Mouse (Mus musculus) lung, embryonic 15.5 days (tissue): ENCODE measurements around the gene Rbm4b. TPM values are rescaled to one million over a fixed set of nuclear protein-coding genes. Genes with fewer than 3 reads are reported as not detected.

Experiments
- ATAC-seq: fragments of 200-750 bp; cut with Nextera tagmentation; 2 replicates; pipeline ENCODE4 v1.8.0; 2017; ENCODE audit warnings: moderate number of reproducible peaks, borderline replicate concordance; ENCODE audit not compliant: low FRiP score, low TSS enrichment; ENCODE audit errors: extremely low read depth
- H3K27ac ChIP-seq: fragments of 300-500 bp; sonication (generic); 2 replicates; pipeline ENCODE4 v1.5.1; 2015; ENCODE audit warnings: moderate library complexity, mild to moderate bottlenecking, inconsistent platforms
- H3K27me3 ChIP-seq: fragments of 300-500 bp; sonication (generic); 2 replicates; pipeline ENCODE4 v1.6.1; 2015; ENCODE audit warnings: inconsistent platforms
- H3K36me3 ChIP-seq: fragments of 300-500 bp; sonication (generic); 2 replicates; pipeline ENCODE4 v1.6.1; 2015; ENCODE audit warnings: inconsistent platforms
- H3K4me1 ChIP-seq: fragments of 300-500 bp; sonication (generic); 2 replicates; pipeline ENCODE4 v1.6.1; 2015; ENCODE audit warnings: inconsistent platforms
- H3K4me2 ChIP-seq: fragments of 300-500 bp; sonication (generic); 2 replicates; pipeline ENCODE4 v1.6.1; 2015; ENCODE audit warnings: inconsistent platforms, mild to moderate bottlenecking, moderate library complexity
- H3K4me3 ChIP-seq: fragments of 300-500 bp; sonication (generic); 2 replicates; pipeline ENCODE4 v1.5.1; 2015; ENCODE audit warnings: mild to moderate bottlenecking, inconsistent platforms
- H3K9ac ChIP-seq: fragments of 300-500 bp; sonication (generic); 2 replicates; pipeline ENCODE4 v1.6.1; 2015; ENCODE audit warnings: inconsistent platforms
- H3K9me3 ChIP-seq: fragments of 300-500 bp; sonication (generic); 2 replicates; pipeline ENCODE4 v1.6.1; 2016; ENCODE audit warnings: inconsistent platforms
- WGBS: fragments of 180-500 bp; shearing (Covaris S2); methylation state at CpG from one replicate; pipeline ENCODE4 v1.1.7; 2015; 5-methylcytosine and 5-hydroxymethylcytosine counted together
- polyA plus RNA-seq: library from polyadenylated mRNA; unstranded; fragments of >200 nt; fragmentation: Nextera tagmentation; extraction: Ambion mirVana; gene quantifications from 2 replicates; pipeline ENCODE4 v1.2.1, GENCODE M21; 2015

Gene Rbm4b
- polyA plus RNA-seq, 1 experiment from 2014 or later: 62.7 TPM

- no peak overlapping the region for H3K9ac ChIP-seq
- H3K4me2 ChIP-seq: no peak overlapping the region
- ATAC-seq: no peak
- H3K4me1 ChIP-seq: peaks cover 16% of the 10 kb centered on the region
- 91% methylated on average over 2 of the region's 2 CpGs for WGBS
- no peak overlapping the region for H3K27ac ChIP-seq
- H3K9me3 ChIP-seq: no peaks in the 10 kb centered on the region
- H3K36me3 ChIP-seq: peaks cover 85% of the 10 kb centered on the region
- H3K4me3 ChIP-seq: no peak overlapping the region
- no peaks in the 10 kb centered on the region for H3K27me3 ChIP-seq
Observed at GRCm38 (mm10) chr19:4786313-4786712, 30.0 kb downstream of the Rbm4b start.

DNA sequence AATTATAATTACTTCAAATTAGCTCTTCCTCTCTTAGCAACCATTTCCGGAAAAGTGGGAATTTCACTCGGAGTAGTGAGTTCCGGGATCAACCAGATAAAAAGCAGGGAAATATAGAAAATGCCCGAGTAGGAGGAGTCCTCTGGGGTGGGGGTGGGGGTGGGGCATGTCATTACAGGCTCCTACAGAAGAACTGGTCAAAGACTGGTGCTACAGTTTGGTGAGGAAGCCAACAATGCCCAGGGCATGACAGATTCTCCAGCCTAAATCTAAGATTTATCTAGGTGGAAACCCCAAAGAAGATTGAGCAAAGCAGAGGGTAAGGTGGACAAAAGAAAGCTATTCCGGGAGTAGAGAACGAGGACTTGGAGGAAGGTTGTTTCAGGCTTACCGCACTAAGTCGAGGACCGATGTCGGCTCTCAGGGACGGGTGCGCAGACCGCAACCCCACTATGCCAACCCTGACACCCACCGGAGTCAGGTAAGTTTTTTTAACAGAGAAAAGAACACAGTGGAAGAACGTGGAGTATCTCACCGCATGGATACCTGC is 37.1 kb downstream of the Rbm4b start:
- Histone ChIP-seq H3K27ac (peak overlapping the region; percentile 81), H3K4me2 (peak overlapping the region; percentile 74), H3K9me3 (no peaks in the 10 kb centered on the region), H3K4me1 (peaks cover 37% of the 10 kb centered on the region), H3K9ac (peak overlapping the region; percentile 71), H3K36me3 (peaks cover 41% of the 10 kb centered on the region), H3K4me3 (peak overlapping the region; percentile 71), H3K27me3 (no peaks in the 10 kb centered on the region)
- ATAC-seq: peak; percentile 35; the same call in 1 of the 2 replicates
- under 1% methylated on average over 16 of the region's 16 CpGs for WGBS

- WGBS: under 1% methylated on average over 31 of the region's 31 CpGs
- Histone ChIP-seq H3K27me3 (no peaks in the 10 kb centered on the region), H3K4me2 (peak within 1 kb of the TSS; percentile 74), H3K9me3 (no peaks in the 10 kb centered on the region), H3K4me3 (peak within 1 kb of the TSS; percentile 71), H3K27ac (peak within 1 kb of the TSS; percentile 81), H3K36me3 (peaks cover 42% of the 10 kb centered on the region), H3K4me1 (peaks cover 37% of the 10 kb centered on the region), H3K9ac (peak within 1 kb of the TSS; percentile 71)
- peak; percentile 98 for ATAC-seq
Observed at GRCm38 (mm10) chr19:4793831-4794422, 37.6 kb downstream of the Rbm4b start, which contains the start of gene Rbm4. Gene Rbm4, minus strand, starts transcription at chr19:4793901.

DNA sequence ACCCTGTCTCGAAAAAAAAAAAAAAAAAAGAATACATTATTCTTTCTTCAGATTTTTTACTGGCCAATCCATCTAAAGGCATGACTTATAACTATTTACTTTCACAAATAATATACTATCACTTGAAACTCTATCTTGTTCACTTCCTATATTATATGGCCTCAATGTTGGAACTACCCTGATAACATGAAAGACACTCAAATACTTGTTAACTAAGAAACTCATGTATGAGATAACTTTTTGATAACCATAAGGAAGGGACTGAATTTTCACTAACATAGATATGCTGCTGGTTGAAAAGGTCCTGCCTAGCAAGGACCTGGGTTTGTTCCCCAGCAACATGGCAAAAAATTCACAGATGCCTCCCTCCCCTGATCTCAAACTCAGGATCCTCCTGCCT is 39.6 kb downstream of the Rbm4b start:
- Histone ChIP-seq H3K27me3 (no peaks in the 10 kb centered on the region), H3K36me3 (peaks cover 48% of the 10 kb centered on the region), H3K9me3 (no peaks in the 10 kb centered on the region), H3K4me2 (no peak overlapping the region), H3K27ac (no peak overlapping the region), H3K4me3 (no peak overlapping the region), H3K4me1 (peaks cover 25% of the 10 kb centered on the region), H3K9ac (no peak overlapping the region)
- no peak for ATAC-seq
- 63% methylated on average over 1 of the region's 1 CpGs for WGBS

DNA sequence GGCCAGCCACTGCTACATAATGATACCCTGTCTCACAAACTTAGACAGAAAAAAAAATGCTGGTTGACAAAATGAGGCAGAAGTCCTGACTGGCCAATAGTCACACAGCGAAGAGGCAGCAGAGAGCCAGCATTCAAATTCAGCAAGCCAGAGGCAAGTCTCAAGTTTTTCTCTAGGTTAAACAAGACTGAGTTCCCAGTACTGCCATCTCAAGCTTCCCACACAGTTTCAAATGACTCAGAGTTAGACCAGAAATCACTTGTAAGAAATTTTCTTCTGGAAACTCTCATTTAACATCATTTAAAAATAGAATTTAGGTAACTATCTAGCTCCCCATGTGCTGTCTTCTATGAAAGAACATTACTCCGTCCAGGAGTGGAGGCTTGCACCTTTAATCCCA is 41.5 kb downstream of the Rbm4b start:
- Histone ChIP-seq H3K4me2 (no peak overlapping the region), H3K27me3 (no peaks in the 10 kb centered on the region), H3K36me3 (peaks cover 55% of the 10 kb centered on the region), H3K9ac (no peak overlapping the region), H3K9me3 (no peaks in the 10 kb centered on the region), H3K27ac (no peak overlapping the region), H3K4me1 (peaks cover 12% of the 10 kb centered on the region), H3K4me3 (no peak overlapping the region)
- WGBS: 97% methylated on average over 2 of the region's 2 CpGs
- no peak for ATAC-seq

- 94% methylated on average over 5 of the region's 5 CpGs for WGBS
- H3K27me3 ChIP-seq: no peaks in the 10 kb centered on the region
- peaks cover 12% of the 10 kb centered on the region for H3K4me1 ChIP-seq
- H3K27ac ChIP-seq: no peak overlapping the region
- no peak overlapping the region for H3K4me3 ChIP-seq
- no peak overlapping the region for H3K9ac ChIP-seq
- peaks cover 61% of the 10 kb centered on the region for H3K36me3 ChIP-seq
- ATAC-seq: no peak
- no peak overlapping the region for H3K4me2 ChIP-seq
- H3K9me3 ChIP-seq: no peaks in the 10 kb centered on the region
Observed at GRCm38 (mm10) chr19:4799083-4799482, 42.8 kb downstream of the Rbm4b start.

- 93% methylated on average over 6 of the region's 7 CpGs for WGBS
- H3K4me1 ChIP-seq: 0 out of 2 replicates have a peak, but pooled peaks cover 4% of the 10 kb centered on the region
- 0 out of 2 replicates have a peak, but pooled peaks have one; percentile 42 for ATAC-seq
Observed at GRCm38 (mm10) chr19:4802691-4803091, 46.4 kb downstream of the Rbm4b start.

DNA sequence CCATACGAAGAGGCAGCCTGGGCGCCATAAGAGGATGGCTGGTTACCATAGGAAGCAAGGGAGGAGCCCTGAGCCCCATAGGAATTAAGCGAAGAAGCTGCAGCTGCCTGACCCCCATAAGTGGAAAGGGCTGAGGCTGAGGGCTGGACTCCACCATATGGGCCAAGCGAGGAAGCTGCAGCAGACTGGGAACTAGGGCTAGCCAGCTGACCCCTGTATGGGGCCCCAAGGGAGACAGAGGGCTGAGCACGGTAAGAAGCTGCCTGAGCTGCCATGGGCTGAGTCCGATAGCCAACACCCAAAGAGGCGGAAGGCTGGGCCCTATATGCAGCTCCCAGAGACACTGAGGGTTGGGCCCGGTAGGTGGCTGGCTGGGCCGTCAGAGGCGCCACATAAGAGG is 47.0 kb downstream of the Rbm4b start:
- H3K4me2 ChIP-seq: no peak overlapping the region
- no peak overlapping the region for H3K4me3 ChIP-seq
- H3K27me3 ChIP-seq: no peaks in the 10 kb centered on the region
- H3K27ac ChIP-seq: no peak overlapping the region
- no peak overlapping the region for H3K9ac ChIP-seq
- 0 out of 2 replicates have a peak, but pooled peaks have one; percentile 11 for ATAC-seq
- no peaks in the 10 kb centered on the region for H3K9me3 ChIP-seq
- WGBS: 82% methylated on average over 10 of the region's 10 CpGs
- 0 out of 2 replicates have a peak, but pooled peaks cover 4% of the 10 kb centered on the region for H3K4me1 ChIP-seq
- peaks cover 51% of the 10 kb centered on the region for H3K36me3 ChIP-seq

More at GRCm38 (mm10) chr19:4802691-4803091, 46.4 kb downstream of the Rbm4b start:
- H3K36me3 ChIP-seq: peaks cover 55% of the 10 kb centered on the region
- no peaks in the 10 kb centered on the region for H3K9me3 ChIP-seq
- H3K4me2 ChIP-seq: no peak overlapping the region
- no peak overlapping the region for H3K27ac ChIP-seq
- no peaks in the 10 kb centered on the region for H3K27me3 ChIP-seq
- no peak overlapping the region for H3K9ac ChIP-seq
- H3K4me3 ChIP-seq: no peak overlapping the region

DNA sequence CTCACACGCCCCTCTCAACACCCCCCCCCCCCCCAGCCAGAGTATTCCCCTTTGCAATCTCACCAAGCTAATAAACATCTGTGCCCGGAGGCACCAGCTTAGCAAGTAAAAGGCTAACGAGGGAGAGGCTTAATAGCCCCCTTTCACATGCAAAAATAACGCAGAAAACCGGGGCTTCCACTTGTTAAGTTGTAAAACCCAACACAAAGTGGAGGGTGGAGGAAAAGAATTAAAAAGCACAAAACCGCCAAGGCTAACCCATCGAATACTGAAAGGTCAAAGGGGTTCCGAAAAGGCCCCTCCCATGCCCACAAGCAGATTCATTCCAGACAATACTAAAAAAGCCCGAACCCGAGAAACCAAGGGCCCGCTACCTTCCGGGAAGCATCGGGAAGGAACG is 54.0 kb downstream of the Rbm4b start:
- H3K36me3 ChIP-seq: no peaks in the 10 kb centered on the region; the same call in 1 of the 2 replicates
- H3K9me3 ChIP-seq: no peaks in the 10 kb centered on the region
- H3K4me2 ChIP-seq: peak overlapping the region; percentile 73
- peaks cover 19% of the 10 kb centered on the region for H3K4me1 ChIP-seq
- no peak for ATAC-seq
- peak overlapping the region; percentile 72 for H3K4me3 ChIP-seq
- peak overlapping the region; percentile 73 for H3K9ac ChIP-seq
- H3K27me3 ChIP-seq: no peaks in the 10 kb centered on the region
- under 1% methylated on average over 14 of the region's 14 CpGs for WGBS
- peak overlapping the region; percentile 96 for H3K27ac ChIP-seq

GRCm38 (mm10) chr19:4810746-4811062 is 54.4 kb downstream of the Rbm4b start:
- Histone ChIP-seq H3K4me1 (peaks cover 18% of the 10 kb centered on the region), H3K4me2 (peak overlapping the region; percentile 73), H3K36me3 (no peaks in the 10 kb centered on the region; the same call in 1 of the 2 replicates), H3K27ac (peak overlapping the region; percentile 96), H3K9ac (peak overlapping the region; percentile 73), H3K27me3 (no peaks in the 10 kb centered on the region), H3K4me3 (peak overlapping the region; percentile 72), H3K9me3 (no peaks in the 10 kb centered on the region)
- ATAC-seq: no peak
- WGBS: under 1% methylated on average over 17 of the region's 17 CpGs

DNA sequence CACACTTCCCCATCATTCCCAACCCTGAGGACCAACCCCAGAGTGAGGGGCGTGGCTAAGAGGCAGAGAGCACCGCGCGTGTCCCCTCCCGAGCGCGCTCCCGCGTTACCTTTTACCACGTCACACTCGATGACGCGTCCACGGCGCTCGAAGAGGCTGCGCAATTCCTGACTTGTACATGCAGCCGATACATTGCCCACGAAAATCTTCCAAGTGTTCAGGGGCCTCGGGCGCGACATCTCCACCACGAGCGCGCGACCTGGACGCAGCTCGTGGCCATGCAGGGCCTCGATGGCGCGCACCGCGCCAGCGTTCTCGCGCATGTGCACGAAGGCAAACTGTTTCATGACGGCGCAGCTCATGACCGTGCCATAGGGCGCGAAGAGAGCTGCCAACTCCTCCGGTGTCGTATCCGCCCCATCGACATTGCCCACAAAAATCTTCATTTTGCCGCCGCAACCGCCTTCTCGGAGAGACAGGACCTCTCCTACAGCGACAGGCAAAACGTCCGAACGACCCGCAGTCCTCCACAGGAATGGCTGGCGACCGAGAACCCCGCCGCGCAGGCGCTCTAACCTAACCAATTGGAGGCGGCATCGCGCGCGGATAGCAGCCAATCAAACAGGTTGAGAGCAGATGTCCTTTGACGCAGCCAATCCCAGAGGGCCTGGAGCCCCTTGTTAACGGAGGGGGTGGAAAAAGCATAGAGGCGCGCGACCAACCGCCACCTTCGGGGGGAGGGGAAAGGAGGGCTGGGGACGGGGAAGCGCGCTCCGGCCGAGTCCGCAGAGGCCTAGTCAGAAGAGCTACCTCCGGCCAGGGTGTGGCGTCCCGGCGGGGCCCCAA is 55.0 kb downstream of the Rbm4b start, which contains the start of the genes Gm21992 and Rbm14:
Gene Gm21992 (minus strand): TSS at position 550 of the 846 bp plus-strand sequence.
Gene Rbm14 (minus strand): TSS at position 572 of the 846 bp plus-strand sequence.
- ATAC-seq: peak; percentile 98
- under 1% methylated on average over 83 of the region's 83 CpGs for WGBS
- H3K9ac ChIP-seq: peak within 1 kb of the TSS; percentile 83
- peak within 1 kb of the TSS; percentile 73 for H3K4me2 ChIP-seq
- no peaks in the 10 kb centered on the region for H3K27me3 ChIP-seq
- peak within 1 kb of the TSS; percentile 72 for H3K4me3 ChIP-seq
- peaks cover 15% of the 10 kb centered on the region for H3K4me1 ChIP-seq
- no peaks in the 10 kb centered on the region; the same call in 1 of the 2 replicates for H3K36me3 ChIP-seq
- H3K27ac ChIP-seq: peak within 1 kb of the TSS; percentile 96
- no peaks in the 10 kb centered on the region for H3K9me3 ChIP-seq
